Mouse (Mus musculus): ENCODE measurements at regions not wholly inside any gene's neighbourhood (a gene's known extent, or its start where the extent isn't known, plus 50 kb on each side); places are given as distances from the start of the nearest gene placed in this dataset.

DNA sequence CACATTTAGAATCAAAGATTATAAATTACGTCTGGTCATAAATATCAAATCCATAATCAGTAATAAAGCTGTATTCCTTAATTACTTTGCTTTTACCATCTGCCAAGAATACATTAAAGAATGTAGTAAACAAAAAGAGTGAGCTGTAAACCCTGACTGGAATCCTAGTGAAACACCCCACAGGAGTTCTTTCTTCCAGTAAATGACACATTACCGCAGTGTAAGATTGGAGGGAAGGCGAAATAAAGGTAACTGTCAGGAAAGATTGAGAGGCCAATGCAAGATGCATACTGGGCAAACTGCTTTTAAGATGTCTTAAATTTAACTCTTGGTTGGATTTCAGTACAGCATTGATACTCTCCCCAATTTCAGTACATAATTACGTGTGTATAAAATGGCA lies 772.0 kb downstream of the Hace1 start:
- DNase-seq = no peak

DNA sequence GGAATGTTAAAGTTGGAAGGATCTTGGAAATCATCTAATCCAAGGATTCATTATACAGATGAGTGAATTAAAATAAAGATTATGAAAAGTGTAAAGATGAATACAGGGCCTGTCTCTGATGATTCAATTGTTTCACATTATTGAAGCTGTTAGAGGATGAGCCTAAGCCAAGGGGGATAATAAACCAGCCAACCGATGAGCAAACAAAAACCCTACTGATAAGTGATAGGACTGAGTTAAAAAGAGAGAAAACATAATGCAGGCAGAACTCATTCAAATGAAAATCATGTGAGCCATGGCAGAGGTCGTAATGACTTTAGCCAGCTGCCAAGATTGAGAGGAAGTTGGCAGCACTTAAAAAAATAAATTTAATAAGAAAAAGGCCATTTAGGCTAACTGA lies 772.6 kb downstream of the Hace1 start:
- peak; percentile 25 for DNase-seq

- DNase-seq = no peak
Observed at GRCm38 (mm10) chr10:46356775-46357174, 779.1 kb downstream of the Hace1 start.

- no peak for DNase-seq
Observed at GRCm38 (mm10) chr10:46373715-46374475, 796.3 kb downstream of the Hace1 start.

- no peak for DNase-seq
Observed at GRCm38 (mm10) chr10:46374646-46375045, 797.0 kb downstream of the Hace1 start.

DNA sequence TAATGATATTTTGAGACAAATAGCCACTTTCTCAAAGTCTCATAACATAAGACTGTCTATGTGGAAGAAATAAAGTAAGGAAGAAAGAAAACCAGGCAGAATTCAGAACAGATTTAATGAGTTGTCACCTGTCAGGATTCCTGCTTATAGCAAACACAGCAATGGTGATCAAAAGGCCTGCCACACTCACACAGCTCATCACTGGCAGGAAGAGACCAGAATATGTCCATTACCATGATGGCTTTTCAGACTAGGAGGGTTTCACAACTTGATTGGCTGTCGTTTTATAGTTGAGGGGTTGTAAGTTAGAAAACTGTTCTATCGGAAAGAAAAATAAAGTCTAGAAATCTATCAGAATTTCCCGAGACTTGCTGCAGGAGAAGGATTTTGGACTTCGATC lies 819.5 kb downstream of the Hace1 start:
- DNase-seq = no peak

- no peak for DNase-seq
Observed at GRCm38 (mm10) chr10:46403883-46404282, 826.3 kb downstream of the Hace1 start.

All from retina, postnatal 1 day (tissue).